Mouse (Mus musculus) retina, adult 2 months (tissue): ENCODE measurements around the gene Ext2.

Source experiments
- DNase-seq: peaks from one replicate; pipeline ENCODE4 v3.0.0-alpha.2; 2012; ENCODE audit warnings: low read depth, low spot score

Ext2 gene

DNA sequence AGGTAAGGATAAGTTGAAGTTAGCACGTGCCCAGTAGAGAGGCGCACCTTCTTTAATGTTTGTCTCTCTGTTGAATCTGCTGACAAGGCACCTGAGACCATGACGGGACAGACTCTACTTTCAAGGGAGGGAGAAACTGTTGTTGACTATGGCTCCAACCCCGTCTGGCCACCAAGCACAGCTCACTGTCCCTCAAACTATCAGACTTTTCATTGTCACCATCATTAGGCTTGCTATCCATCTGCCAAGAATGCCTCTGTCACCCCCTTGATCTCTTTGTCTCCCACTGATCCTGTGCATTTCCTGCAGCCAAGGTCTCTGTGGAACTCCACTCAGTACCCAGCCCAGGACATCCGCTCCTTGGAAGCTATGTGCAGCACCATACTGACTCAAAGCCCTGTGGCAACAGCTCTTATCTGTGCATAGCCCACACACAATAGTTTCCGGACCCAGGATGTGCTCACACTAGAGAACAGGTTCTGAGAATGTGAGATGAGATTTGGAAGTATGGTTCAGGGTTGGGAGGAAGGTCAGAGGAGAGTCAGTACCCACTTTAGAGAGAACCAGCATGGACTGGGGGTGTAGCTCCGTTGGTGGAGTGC lies 139.7 kb downstream of the Ext2 start:
- DNase-seq = no peak

DNA sequence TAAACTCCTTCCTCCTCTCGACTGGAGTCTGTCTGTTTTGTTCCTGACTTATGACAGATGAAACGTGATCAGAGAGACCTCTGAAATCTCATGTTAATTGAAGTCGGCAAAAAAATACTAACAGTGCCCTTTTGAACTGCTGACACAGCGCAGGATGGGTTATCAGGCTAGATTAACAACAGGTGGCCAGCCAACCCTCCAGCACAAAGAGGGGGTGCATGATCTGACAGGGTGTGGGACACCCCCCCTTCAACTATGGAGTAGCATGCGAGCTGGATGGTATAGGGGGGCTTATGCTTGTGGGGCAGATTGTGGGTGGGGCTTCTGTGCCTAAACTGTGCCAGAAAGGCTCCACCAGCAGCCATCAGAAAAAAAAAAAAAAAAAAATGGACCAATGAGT lies 141.0 kb downstream of the Ext2 start:
- DNase-seq = no peak

- no peak for DNase-seq
Observed at GRCm38 (mm10) chr2:93677231-93677630, 145.1 kb downstream of the Ext2 start.

GRCm38 (mm10) chr2:93671573-93672184 lies 150.7 kb downstream of the Ext2 start:
- no peak for DNase-seq

- no peak for DNase-seq
Observed at GRCm38 (mm10) chr2:93666146-93666858, 156.1 kb downstream of the Ext2 start.

GRCm38 (mm10) chr2:93665472-93665871 lies 156.9 kb downstream of the Ext2 start:
- DNase-seq = no peak

- DNase-seq = no peak
Observed at GRCm38 (mm10) chr2:93662240-93662865, 160.0 kb downstream of the Ext2 start.

DNA sequence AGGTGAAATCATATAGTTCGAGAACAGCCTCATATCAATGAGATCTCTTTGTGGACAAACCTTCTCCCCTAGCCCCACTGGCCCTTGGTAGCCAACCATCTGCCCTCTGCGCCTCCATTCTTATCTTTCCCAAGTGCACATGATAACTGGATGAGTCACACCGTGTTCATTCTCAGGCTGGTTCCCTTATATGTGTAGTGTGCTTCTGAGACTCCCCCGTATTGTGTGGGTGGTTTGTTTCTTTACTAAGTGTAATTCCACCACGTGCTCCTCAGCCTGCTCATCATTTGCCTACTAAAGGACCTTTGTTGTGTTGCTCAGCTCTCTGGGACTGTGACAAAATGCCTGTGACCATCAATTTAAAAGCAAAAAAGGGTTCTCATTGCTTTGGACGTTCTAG lies 161.3 kb downstream of the Ext2 start:
- no peak for DNase-seq

DNA sequence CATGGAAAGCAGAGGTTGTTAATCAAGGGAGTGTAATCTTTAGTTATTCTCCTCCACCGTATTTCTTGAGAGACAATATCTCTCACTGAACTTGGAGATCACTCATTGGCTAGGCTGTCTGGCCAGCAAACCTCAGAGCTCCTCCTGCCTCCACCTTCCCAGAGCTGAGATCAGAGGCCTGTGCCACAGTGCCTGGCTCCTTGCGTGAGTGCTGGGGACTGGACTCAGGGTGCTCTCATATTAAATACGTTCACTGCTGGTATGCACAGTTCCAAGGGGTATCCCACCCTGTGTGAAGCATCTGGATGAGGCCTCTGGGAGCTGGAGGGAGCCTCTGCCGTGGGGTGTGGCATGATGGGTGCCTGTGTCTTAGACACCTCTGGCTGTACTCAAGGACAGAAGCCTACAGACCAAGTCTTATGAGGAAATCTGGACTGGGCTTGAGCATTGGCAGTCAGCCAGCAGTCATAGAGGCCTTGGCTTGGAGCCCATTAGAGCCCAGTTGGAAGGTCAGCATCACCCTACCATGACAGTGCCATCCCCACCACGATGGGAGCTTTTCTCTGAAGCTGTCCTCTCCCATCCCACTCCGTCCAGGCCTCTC lies 162.6 kb downstream of the Ext2 start:
- DNase-seq = no peak

- DNase-seq = no peak
Observed at GRCm38 (mm10) chr2:93659004-93659403, 163.4 kb downstream of the Ext2 start.

DNA sequence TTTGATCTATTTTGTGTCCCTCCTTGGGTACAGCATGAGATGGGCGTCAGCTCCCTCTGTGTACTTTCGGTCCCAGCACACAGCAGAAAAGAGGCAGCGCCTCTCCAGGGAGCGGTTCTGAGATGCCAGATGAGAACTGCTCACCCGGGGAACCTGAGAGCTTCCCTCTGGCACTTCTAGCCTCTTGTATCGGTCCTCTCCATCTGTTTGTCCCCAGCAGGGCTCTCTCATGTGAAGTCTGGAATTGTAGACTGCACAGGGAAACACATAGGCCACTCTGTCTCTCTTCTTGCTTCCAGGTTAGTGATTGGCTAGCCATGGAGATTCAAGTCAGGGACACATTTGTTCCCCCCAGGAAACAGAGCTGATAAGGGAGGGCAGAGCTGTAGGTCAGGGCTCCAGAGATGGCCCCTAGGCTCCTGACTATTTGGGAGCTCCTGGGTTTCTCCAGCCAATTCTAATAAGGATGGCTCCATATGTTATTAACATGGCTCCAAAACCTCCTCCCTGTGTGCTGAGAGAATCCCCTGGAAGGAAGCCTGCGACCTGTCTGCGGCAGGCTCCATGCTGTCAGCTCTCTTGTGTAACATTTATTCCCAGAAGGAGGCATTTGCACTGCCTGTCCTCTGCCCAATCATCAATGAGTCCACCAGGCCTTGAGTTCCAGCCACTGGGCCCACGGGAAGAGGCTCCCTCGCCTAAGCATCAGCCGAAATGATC lies 167.9 kb downstream of the Ext2 start:
- DNase-seq = no peak

DNA sequence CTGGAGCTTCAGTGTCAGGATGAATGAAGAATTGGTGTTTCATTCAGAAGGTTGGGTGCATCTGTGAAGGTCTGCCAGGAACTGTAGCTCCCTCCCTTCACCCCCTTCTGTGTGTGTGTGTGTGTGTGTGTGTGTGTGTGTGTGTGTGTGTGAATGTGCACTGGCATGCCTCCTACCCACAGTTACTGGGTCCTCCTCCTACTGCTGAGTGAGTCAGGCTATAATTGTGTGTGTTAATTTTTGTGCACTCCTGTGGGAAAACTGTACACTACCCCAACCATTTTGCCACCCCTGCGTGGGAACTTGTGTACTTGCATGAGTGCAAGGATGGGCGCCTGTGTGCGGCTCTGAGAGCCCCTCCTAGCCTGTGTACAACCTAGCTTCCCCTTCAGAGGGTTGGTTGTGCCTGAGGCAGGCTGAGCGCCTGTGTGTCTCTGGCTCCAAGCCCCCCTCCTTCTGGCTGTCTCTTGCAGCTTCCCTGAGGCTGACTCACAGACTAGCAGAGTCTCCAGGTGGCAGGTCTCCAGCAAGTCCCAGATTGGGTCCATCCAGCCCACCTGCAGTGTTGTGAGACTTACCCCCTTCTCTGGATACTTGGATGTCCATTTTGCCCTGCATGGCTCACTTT lies 173.0 kb downstream of the Ext2 start:
- DNase-seq = no peak

DNA sequence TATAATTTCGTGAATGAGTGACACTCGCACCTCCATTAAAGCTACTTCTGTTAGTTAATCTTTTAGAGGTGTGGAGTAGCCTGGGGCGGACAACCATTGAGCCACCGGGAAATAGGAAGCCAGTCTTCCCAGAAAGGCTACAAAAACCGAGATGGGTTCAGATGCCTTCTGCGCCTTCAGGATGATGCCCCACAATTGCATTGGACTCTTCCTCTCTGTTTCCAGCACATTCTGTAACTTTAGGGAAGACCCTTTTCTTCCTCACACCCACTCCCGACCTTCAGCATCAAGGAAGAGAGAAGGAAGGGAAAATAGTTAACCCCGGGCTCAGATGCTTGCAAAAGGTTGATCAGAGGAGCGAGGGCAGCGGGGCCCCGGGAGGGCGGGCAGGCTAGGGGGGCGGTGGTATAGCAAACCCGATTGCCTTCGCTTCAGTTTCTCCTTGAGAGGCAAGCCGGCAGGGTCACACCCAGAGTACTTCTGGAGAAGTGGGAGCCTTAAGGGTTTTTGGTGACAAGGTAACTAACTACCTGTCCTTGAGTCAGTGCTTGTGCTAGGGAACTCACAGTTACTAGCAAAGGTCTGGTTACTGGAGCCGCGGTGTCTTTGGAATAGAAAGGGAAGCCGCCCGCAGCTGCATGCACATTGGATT lies 174.3 kb downstream of the Ext2 start:
- no peak for DNase-seq

DNA sequence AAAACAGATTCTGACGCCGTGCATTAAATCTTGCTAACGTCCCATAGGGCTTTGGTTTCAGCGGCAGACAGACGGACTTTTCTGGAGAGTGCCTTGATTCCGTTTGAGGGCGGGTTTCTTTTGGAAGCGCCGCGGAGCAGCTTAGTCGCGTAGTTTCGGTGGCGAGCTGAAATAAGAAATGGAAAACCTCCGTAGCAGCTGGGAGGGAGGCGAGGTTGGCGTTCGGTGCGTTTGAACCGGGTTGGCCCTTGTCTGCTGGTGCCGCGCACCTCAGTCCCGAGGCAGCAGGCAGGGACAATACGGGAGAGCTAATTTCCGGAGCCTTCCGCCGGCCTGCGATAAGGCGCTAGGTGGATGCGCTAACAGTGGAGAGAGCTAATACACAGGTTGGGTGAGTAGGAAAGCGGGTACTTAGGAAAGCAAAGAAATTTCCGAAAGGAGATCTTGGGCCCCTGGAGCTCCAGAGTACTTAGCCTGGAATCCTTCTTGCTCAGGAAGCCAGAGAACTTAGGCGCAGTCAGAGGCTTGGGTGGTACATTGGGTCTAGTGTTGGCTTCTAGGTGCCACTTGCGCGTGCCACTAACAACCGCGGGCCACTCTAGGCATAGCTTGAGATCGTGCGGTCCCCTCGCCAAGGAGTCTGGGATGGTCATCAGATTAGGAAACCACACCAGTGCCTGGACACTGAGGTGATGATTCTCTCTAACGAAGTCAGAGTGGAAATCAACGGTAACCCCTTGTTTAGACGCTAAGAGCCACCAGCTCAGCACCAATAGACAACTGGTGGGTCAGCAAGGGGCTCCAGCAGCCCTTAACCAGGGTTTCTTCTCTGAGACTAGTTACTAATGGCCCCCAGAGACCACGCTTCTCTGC lies 175.1 kb downstream of the Ext2 start:
- DNase-seq = no peak

DNA sequence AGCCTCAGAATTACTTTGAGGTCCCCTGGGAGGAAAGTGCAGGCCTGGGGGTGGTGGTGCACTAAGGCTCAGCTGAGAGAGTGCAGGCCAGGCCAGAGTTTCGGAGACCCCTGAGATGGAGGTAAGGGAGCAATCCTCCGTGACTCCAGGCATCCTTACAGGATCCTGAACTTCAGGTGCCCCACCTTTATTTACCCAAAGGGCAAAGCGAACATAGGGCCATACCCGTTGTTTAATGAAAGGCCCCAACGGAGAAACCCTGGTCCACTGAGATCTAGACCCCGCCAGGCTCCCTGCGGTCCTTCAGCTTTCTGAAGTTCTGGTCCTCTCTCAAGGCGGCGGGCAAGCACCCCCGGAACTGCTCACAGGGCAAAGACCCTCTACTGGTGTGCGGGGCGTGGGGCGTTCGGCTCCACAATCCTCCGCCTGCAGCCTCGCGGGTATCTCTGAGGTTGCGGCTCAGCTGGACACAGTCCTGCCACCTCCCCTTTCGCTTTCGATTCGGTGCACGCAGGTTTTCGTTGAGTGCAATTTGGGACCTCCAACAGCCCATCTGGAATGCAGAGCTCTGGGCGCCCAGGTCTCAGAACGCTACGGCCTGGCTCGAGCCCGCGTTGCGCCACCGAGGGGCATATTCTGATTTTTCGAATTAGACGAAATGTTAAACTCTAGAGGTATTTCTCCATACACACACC lies 176.6 kb downstream of the Ext2 start:
- no peak for DNase-seq

DNA sequence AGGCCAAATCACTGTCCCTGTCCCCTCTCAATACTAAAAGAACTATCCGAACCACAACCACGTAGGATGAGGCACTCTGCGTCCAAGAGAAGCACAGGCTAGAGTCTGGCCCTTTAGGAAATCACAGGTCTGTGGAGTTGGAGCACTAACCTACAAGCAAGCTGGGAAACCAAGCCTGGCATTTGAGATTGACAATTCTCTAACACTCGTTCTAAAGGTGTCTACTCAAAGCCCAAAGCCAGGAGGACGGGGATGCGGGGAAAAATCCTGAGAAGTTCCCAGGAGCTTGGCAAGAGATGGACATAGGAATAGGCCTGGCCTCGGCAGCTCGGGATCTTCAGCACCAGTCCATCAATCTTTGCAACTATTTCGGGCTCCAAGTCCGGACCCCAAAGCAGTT lies 177.2 kb downstream of the Ext2 start:
- no peak for DNase-seq

DNA sequence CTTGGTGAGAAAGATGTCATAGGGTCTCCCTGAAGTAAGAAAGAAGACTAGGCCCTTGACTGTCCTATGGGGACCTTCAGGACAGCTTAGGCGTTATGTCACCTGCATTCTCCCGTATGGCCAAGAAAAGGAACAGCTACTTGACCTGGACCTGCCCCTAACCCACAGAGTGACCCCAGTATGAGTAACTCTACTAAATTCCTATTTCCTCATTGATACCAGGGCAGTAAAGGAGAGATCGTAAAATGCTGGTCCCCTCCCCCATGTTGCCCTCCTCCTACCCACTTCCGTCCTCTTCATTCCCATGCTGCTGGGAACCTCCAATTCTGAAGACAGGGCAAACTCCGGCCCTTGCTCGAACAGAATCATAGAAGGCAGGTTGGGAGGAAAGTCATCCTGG lies 177.6 kb downstream of the Ext2 start:
- no peak for DNase-seq

DNA sequence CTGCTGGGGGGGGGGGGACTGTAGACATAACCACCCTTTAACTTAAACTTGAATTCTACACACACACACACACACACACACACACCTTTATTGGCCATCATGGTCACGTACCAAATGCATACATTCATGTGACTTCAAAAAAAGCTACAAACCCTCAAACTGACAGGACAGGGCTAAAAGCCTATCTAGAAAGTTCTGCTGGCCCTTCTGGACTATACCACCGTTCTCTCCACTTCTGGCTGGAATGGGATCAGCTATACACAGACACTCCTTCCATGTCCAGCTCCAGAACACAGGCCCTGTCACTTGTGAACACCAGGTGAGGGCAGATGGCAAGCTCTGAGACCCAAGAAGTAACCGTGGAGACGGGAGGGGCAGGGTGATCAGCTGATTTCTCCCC lies 178.1 kb downstream of the Ext2 start:
- no peak for DNase-seq

GRCm38 (mm10) chr2:93643403-93643780 lies 179.0 kb downstream of the Ext2 start:
- no peak for DNase-seq
